ENCODE assay signal across 9 mouse cellular contexts in the genomic region with DNA sequence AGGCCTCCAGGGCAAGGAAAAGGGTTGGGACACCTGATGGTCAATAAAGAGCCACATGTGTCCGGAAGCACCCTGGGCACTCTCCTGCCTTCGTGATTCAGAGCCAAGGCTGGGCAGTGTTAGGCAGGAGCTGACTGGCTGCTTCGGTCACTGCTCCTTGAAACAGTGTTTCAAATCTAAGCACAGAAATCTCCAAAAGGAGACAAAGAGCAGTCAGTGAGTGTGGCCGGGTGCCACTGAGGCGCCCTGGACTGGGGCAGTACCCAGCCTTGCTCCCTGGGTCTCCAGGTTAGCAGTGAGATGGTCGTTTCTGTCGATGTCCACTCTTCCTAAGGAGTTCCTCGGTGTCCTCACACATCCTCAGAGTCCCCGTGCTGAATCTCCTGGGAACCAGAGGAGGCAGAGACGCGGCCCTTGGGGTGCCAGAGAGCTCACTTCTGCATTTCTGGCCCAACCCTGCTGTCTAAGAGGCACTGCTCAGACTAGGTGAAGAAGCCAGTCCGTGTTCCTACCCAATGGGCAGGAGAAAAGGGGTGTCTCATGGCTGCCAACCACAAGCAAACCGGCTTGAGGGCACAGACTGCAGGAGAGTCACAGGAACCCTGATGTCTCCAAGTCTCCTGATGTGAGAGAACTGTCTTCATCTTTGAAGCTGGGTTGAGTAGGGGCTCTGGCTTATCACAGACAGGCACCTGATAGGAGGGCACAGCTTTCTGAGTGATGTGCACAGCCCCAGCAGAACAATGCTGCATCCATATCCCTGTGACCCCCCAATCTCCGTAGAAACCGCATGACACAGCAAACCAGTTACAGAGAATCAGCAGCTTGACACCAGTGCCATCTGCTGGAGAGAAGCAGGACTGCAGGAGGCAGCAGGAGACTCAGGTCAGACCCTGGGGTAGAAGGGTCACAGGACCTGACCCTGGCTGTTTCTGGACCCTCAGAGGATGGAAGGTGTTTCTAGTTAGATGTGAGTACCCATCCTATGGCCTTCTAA. TPM values are rescaled to one million over a fixed set of nuclear protein-coding genes. Genes with fewer than 3 reads are reported as not detected.
DNase-seq lines count a peak whose midpoint lies in the region; ATAC-seq lines count a peak whose summit lies in the region.
"Had no signal": no experiment of that assay in that cellular context is flagged by ENCODE, and none has a peak within 500 bp of the region (broad histone marks: within the 10 kb centered on the region; RNA-seq: fewer than 3 reads in every experiment).

No protein-coding gene starts in this region.

- peak; percentile 70 for ATAC-seq in forebrain, embryonic 15.5 days (replicated peaks)
- ATAC-seq in megakaryocyte, adult 5-6 weeks (ENCODE audit: poor library complexity, severe bottlenecking): peak; percentile 87

- no peaks in the 10 kb centered on the region for H3K9me3 ChIP-seq in forebrain, embryonic 15.5 days
- H3K9me3 ChIP-seq in hindbrain, embryonic 10.5 days: no peaks in the 10 kb centered on the region
- H3K9me3 ChIP-seq: lung, embryonic 15.5 days had no signal

- no peak overlapping the region for H3K27ac ChIP-seq in forebrain, embryonic 15.5 days (replicated peaks)
- H3K27ac ChIP-seq in hindbrain, embryonic 10.5 days: peak overlapping the region; percentile 45; the same call in 1 of the 2 replicates
- H3K27ac ChIP-seq: lung, embryonic 15.5 days had no signal

- H3K36me3 ChIP-seq in forebrain, embryonic 15.5 days: peaks cover 8% of the 10 kb centered on the region; the same call in 1 of the 2 replicates
- peaks cover 17% of the 10 kb centered on the region for H3K36me3 ChIP-seq in hindbrain, embryonic 10.5 days
- H3K36me3 ChIP-seq: lung, embryonic 15.5 days had no signal

- no peak overlapping the region for H3K9ac ChIP-seq in forebrain, embryonic 15.5 days (replicated peaks)
- H3K9ac ChIP-seq: lung, embryonic 15.5 days had no signal

- no peaks in the 10 kb centered on the region for H3K27me3 ChIP-seq in forebrain, embryonic 15.5 days
- H3K27me3 ChIP-seq in hindbrain, embryonic 10.5 days (ENCODE audit: insufficient read depth, poor library complexity, severe bottlenecking): no peaks in the 10 kb centered on the region
- H3K27me3 ChIP-seq: lung, embryonic 15.5 days had no signal

- peak; percentile 43 for DNase-seq in Muller cell, postnatal 12 days (ENCODE audit: inconsistent ontology term)
- peak; percentile 64 for DNase-seq in cerebellum, adult 11 months
- peak; percentile 83 for DNase-seq in hindbrain, embryonic 10.5 days (ENCODE audit: low spot score)
- DNase-seq in layer of hippocampus, postnatal 14 days (ENCODE audit: low spot score in 2 of 2): peak; percentile 77 to 80
- peak; percentile 77 to 84 for DNase-seq in right cerebral cortex, adult 2 months (ENCODE audit: low spot score in 2 of 2)
- DNase-seq in urinary bladder, postnatal 36 days (ENCODE audit: low spot score in 2 of 2): peak; percentile 63 to 65

- H3K4me3 ChIP-seq in forebrain, embryonic 15.5 days: no peak overlapping the region
- no peak overlapping the region for H3K4me3 ChIP-seq in hindbrain, embryonic 10.5 days
- H3K4me3 ChIP-seq: lung, embryonic 15.5 days had no signal

- WGBS in forebrain, embryonic 15.5 days: 73% methylated on average over 15 of the region's 15 CpGs
- 73% methylated on average over 15 of the region's 15 CpGs for WGBS in hindbrain, embryonic 10.5 days

- no peak overlapping the region for H3K4me2 ChIP-seq in forebrain, embryonic 15.5 days (replicated peaks)
- H3K4me2 ChIP-seq: lung, embryonic 15.5 days had no signal

- peaks cover 4% of the 10 kb centered on the region; the same call in 1 of the 2 replicates for H3K4me1 ChIP-seq in forebrain, embryonic 15.5 days
- peaks cover 19% of the 10 kb centered on the region for H3K4me1 ChIP-seq in hindbrain, embryonic 10.5 days (replicated peaks)

RNA-seq across cellular contexts. Expression of a gene that starts 12.1 kb away (rescaled TPM):
- polyA plus RNA-seq in forebrain, embryonic 15.5 days (2015; fragmentation: Nextera tagmentation; extraction: Ambion mirVana): 23.9 and 28.3 TPM in 2 replicates
- polyA plus RNA-seq in hindbrain, embryonic 10.5 days (2016; fragmentation: Nextera tagmentation; extraction: Ambion mirVana): 14.7 and 16.3 TPM in 2 replicates
- total RNA-seq in layer of hippocampus, postnatal 14 days (2021): 10 to 100 TPM; 39.0 to 39.2 TPM
- total RNA-seq in megakaryocyte, adult 5-6 weeks (2015): 1.4 TPM in 1 of 2 replicates, not detected in the other
- 0.18 and 1.5 TPM in 2 replicates for total RNA-seq in megakaryocyte, adult 5-6 weeks (2017)

RNA-seq across cellular contexts. Expression of a gene that starts 34.0 kb away (rescaled TPM):
- 1.4 TPM in 2 replicates for polyA plus RNA-seq in forebrain, embryonic 15.5 days (2015; fragmentation: Nextera tagmentation; extraction: Ambion mirVana)
- 0.52 and 0.70 TPM in 2 replicates for polyA plus RNA-seq in hindbrain, embryonic 10.5 days (2016; fragmentation: Nextera tagmentation; extraction: Ambion mirVana)
- total RNA-seq in layer of hippocampus, postnatal 14 days (2021): 1 to 10 TPM; 3.5 to 4.7 TPM
- not detected in 2 replicates for total RNA-seq in megakaryocyte, adult 5-6 weeks (2015)
- not detected in 2 replicates for total RNA-seq in megakaryocyte, adult 5-6 weeks (2017)

Comparison
In these comparisons a context has a peak if more than half of its experiments do, and no peak if none do; other contexts are left out.
1. RNA of a gene that starts 12.1 kb away (total RNA-seq): 39.0 to 39.2 TPM in layer of hippocampus, postnatal 14 days; 0.18 to 1.5 TPM in megakaryocyte, adult 5-6 weeks; every median in the first group is over 10 times any median in the second.
2. RNA of a gene that starts 34.0 kb away (total RNA-seq): 3.5 to 4.7 TPM in layer of hippocampus, postnatal 14 days; not detected in megakaryocyte, adult 5-6 weeks; every median in the first group is over 4 times any median in the second.
3. Peak in every context shown above with its lines, with median percentiles within 50 percentile points of each other: DNase-seq.